Mouse (Mus musculus) stomach, embryonic 15.5 days (tissue): Measurements from ENCODE around the gene Hira. TPM values are rescaled to one million over a fixed set of nuclear protein-coding genes. Genes with fewer than 3 reads are reported as not detected.
"Not testable (repeated sequence)": the region's sequence is repeated elsewhere in the genome, so short reads cannot be mapped to it uniquely, and the experiment has no call there.

Source experiments
- ATAC-seq: fragments of 200-750 bp; cut with Nextera tagmentation; 2 replicates; pipeline ENCODE4 v1.8.0; 2017; ENCODE audit warnings: low read depth, moderate number of reproducible peaks, moderate TSS enrichment; ENCODE audit not compliant: insufficient read depth, low FRiP score
- H3K27ac ChIP-seq: fragments of 300-500 bp; sonication (generic); 2 replicates; pipeline ENCODE4 v1.5.1; 2015; ENCODE audit warnings: mild to moderate bottlenecking, inconsistent platforms
- H3K27me3 ChIP-seq: fragments of 300-500 bp; sonication (generic); replicated peaks from 2 replicates; pipeline ENCODE4 v1.6.1; 2015; ENCODE audit warnings: inconsistent platforms
- H3K36me3 ChIP-seq: fragments of 300-500 bp; sonication (generic); 2 replicates; pipeline ENCODE4 v1.6.1; 2015; ENCODE audit warnings: inconsistent platforms
- H3K4me1 ChIP-seq: fragments of 300-500 bp; sonication (generic); 2 replicates; pipeline ENCODE4 v1.6.1; 2015; ENCODE audit warnings: inconsistent platforms
- H3K4me2 ChIP-seq: fragments of 300-500 bp; sonication (generic); 2 replicates; pipeline ENCODE4 v1.6.1; 2015; ENCODE audit warnings: mild to moderate bottlenecking, inconsistent platforms
- H3K4me3 ChIP-seq: fragments of 300-500 bp; sonication (generic); replicated peaks from 2 replicates; pipeline ENCODE4 v1.5.1; 2015; ENCODE audit warnings: inconsistent platforms
- H3K9ac ChIP-seq: fragments of 300-500 bp; sonication (generic); 2 replicates; pipeline ENCODE4 v1.6.1; 2015; ENCODE audit warnings: inconsistent platforms
- H3K9me3 ChIP-seq: fragments of 300-500 bp; sonication (generic); 2 replicates; pipeline ENCODE4 v1.6.1; 2016; ENCODE audit warnings: inconsistent platforms
- WGBS: fragments of 180-500 bp; shearing (Covaris S2); methylation state at CpG from one replicate; pipeline ENCODE4 v1.1.7; 2015; 5-methylcytosine and 5-hydroxymethylcytosine counted together
- polyA plus RNA-seq: library from polyadenylated mRNA; unstranded; fragments of >200 nt; fragmentation: Nextera tagmentation; extraction: Ambion mirVana; gene quantifications from 2 replicates; pipeline ENCODE4 v1.2.1, GENCODE M21; 2015

Gene Hira
- polyA plus RNA-seq, 1 experiment from 2014 or later: 13.5 TPM

DNA sequence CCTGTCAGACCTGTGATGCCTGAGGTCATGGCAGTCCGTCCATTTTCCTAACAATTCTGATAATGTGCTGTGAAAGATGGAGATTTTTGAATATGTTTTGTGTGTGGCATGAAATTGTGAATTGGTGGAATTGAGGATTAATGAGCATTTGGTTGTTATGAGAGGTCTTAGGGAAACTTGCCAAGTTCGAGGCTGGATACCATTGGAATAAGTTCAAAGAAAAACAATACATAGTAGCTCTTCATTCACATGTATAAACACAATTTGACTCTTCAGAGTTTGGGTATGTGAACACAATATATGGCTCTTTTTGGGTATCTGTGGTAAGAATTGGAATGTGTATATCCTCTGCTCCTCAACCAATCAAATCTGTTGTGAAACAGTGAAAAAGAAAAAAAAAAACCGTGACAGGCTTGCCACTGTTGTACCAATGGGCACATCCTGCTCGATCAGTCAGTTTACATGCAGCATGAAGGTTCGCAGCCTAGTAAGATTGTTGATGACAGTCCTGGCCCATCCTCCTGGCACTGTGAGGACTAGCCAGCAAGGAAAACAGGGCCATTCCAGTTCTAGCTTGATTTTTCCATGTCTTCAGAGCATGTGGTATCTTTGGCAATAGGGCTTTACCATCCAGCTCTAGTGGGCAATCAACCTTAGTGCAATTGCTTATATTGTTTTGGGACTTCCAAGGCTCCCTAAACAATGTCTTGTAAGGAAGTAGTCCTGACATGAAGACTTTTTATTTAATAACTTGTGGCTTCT lies 61.7 kb downstream of the Hira start:
- no peaks in the 10 kb centered on the region for H3K4me1 ChIP-seq

DNA sequence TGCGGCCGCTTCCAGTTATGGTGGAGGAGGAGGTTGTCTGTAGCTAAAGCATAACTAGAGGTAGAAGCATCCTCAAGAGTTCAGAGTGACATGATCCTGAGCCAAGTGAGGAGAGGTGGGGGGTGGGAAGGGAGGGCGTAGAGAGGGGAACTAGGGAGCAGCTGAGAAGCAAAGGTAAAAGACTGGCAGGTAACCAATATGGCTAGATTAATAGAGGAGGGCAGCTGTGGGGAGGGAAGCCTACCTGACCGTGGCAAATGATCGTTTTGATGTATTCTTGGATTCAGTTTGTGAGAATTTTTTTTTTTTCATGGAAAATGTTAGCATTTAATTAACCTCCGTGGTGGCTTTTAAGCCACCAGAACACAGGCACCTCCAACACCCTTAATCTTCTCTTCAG lies 67.1 kb downstream of the Hira start:
- Histone ChIP-seq H3K4me1 (no peaks in the 10 kb centered on the region), H3K9ac (no peak overlapping the region), H3K9me3 (no peaks in the 10 kb centered on the region), H3K27me3 (no peaks in the 10 kb centered on the region), H3K36me3 (peaks cover 33% of the 10 kb centered on the region; the same call in 1 of the 2 replicates), H3K4me2 (no peak overlapping the region), H3K4me3 (no peak overlapping the region), H3K27ac (no peak overlapping the region)
- 88% methylated on average over 6 of the region's 6 CpGs for WGBS
- ATAC-seq: no peak

More for the DNA sequence above, 61.7 kb downstream of the Hira start:
- Histone ChIP-seq H3K9me3 (no peaks in the 10 kb centered on the region), H3K36me3 (peaks cover 35% of the 10 kb centered on the region), H3K9ac (no peak overlapping the region), H3K4me3 (no peak overlapping the region), H3K27ac (no peak overlapping the region), H3K27me3 (no peaks in the 10 kb centered on the region), H3K4me2 (no peak overlapping the region)
- ATAC-seq: no peak
- 77% methylated on average over 5 of the region's 5 CpGs for WGBS

DNA sequence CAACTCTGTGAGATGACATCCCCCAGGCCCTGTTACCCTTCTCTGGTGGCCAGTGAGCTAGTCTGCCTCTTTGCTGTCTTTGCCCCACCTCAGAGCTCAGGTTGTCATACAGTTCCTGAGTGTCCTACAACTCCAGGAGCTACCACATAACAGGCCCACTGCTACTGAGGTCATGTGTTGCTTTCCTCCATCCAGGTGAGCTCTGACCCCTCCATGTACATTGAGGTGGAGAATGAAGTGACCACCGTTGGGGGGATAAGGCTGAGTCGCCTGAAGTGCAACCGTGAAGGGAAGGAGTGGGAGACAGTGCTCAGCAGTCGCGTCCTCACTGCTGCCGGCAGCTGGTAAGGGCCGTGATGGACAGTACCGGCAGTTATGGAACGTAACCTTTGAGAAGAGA lies 72.1 kb downstream of the Hira start:
- H3K9me3 ChIP-seq: no peaks in the 10 kb centered on the region
- H3K9ac ChIP-seq: no peak overlapping the region
- no peak for ATAC-seq
- H3K27ac ChIP-seq: no peak overlapping the region
- H3K27me3 ChIP-seq: no peaks in the 10 kb centered on the region
- H3K4me1 ChIP-seq: no peaks in the 10 kb centered on the region
- no peak overlapping the region for H3K4me2 ChIP-seq
- WGBS: 93% methylated on average over 9 of the region's 9 CpGs
- H3K36me3 ChIP-seq: peaks cover 40% of the 10 kb centered on the region
- no peak overlapping the region for H3K4me3 ChIP-seq

DNA sequence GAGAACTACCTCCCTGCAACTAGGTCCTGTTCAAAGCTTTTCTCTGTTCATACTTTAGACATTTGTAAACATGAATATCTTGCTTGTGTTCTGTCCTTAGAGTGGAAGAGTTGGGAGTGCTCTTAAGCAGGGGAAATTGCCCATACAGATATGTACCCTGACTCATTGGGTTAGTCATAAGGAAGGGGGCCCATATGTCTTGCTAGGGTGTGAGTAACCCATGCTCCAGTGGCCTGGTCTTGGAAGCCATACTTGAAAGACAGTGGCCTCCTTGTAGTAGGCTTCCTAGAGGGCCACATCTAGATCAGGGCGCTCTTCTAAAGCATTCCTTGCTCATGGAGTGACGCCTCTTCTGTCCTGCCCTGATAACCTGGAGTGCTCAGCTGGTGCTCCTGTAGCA lies 73.5 kb downstream of the Hira start:
- no peaks in the 10 kb centered on the region for H3K9me3 ChIP-seq
- H3K4me2 ChIP-seq: no peak overlapping the region
- ATAC-seq: no peak
- H3K27me3 ChIP-seq: no peaks in the 10 kb centered on the region
- H3K36me3 ChIP-seq: peaks cover 46% of the 10 kb centered on the region
- no peak overlapping the region for H3K27ac ChIP-seq
- WGBS: 89% methylated on average over 2 of the region's 2 CpGs
- H3K9ac ChIP-seq: no peak overlapping the region
- H3K4me3 ChIP-seq: no peak overlapping the region
- no peaks in the 10 kb centered on the region for H3K4me1 ChIP-seq

DNA sequence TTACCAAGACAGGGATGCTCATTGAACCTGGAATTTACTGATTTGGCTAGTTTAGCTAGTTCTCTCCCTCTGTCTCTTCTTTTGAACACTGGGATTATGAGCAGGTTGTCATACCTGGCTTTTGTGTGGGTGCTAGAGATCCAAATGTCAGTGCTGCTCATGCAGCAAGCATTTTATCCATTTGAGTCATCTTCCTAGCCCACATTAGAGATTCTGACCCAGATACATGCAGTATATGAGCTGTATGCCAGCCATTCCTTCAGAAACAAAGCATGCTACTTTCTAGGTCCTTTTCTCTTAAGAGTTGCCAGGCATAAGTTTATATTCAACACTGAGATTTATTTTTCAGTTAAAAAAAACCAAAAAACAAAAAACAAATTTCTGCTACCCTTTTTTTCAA lies 76.0 kb downstream of the Hira start:
- Histone ChIP-seq H3K9me3 (no peaks in the 10 kb centered on the region), H3K4me1 (no peaks in the 10 kb centered on the region), H3K9ac (no peak overlapping the region), H3K27me3 (no peaks in the 10 kb centered on the region), H3K36me3 (peaks cover 56% of the 10 kb centered on the region), H3K4me2 (no peak overlapping the region), H3K27ac (no peak overlapping the region), H3K4me3 (no peak overlapping the region)
- ATAC-seq: no peak

DNA sequence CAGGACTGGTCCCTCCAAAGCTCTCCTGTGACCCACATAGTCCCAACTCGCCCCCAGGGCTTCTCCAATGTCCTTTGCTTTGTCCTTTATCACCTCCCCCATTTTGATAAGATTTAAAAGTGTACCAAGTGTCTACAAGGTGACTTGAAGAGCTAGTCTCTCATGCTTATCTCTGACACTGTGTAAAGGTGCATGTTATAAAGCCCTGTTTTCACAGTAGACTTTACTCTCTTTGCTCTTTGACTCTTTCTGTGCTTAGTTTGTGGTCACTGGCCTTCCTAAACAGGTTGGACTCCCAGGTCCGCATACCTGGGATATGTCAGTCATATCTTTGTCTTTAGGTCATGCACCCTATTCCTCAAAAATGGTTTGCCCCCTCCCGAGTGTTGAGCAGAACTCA lies 78.2 kb downstream of the Hira start:
- no peak overlapping the region for H3K9ac ChIP-seq
- no peaks in the 10 kb centered on the region for H3K4me1 ChIP-seq
- peaks cover 43% of the 10 kb centered on the region for H3K36me3 ChIP-seq
- H3K9me3 ChIP-seq: no peaks in the 10 kb centered on the region
- no peak overlapping the region for H3K4me3 ChIP-seq
- WGBS: 71% methylated on average over 3 of the region's 3 CpGs
- ATAC-seq: no peak
- H3K27ac ChIP-seq: no peak overlapping the region
- H3K27me3 ChIP-seq: no peaks in the 10 kb centered on the region
- H3K4me2 ChIP-seq: no peak overlapping the region

DNA sequence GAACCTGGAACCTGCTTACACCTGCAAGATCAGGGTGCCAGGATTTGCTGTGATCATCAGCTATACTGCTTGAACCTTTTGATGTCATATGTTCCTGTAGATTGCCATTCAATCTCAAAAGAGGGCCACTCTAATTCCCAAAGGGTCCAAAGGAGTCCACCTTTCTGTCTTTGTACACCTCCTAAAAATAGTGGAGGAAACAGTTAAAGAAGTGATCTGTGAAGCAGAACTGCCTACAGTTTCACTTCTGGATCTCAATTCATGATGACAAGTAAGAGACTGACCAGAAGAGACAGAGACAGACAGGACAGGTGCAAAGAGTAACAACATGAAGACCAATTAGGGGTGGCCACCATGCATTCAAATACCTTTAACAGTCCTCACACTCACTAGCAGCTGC lies 86.6 kb downstream of the Hira start:
- H3K36me3 ChIP-seq: peaks cover 50% of the 10 kb centered on the region
- H3K9ac ChIP-seq: no peak overlapping the region
- no peak for ATAC-seq
- no peak overlapping the region for H3K4me3 ChIP-seq
- no peaks in the 10 kb centered on the region; the same call in 1 of the 2 replicates for H3K9me3 ChIP-seq
- H3K27ac ChIP-seq: no peak overlapping the region
- H3K4me2 ChIP-seq: no peak overlapping the region
- H3K4me1 ChIP-seq: no peaks in the 10 kb centered on the region
- H3K27me3 ChIP-seq: no peaks in the 10 kb centered on the region

DNA sequence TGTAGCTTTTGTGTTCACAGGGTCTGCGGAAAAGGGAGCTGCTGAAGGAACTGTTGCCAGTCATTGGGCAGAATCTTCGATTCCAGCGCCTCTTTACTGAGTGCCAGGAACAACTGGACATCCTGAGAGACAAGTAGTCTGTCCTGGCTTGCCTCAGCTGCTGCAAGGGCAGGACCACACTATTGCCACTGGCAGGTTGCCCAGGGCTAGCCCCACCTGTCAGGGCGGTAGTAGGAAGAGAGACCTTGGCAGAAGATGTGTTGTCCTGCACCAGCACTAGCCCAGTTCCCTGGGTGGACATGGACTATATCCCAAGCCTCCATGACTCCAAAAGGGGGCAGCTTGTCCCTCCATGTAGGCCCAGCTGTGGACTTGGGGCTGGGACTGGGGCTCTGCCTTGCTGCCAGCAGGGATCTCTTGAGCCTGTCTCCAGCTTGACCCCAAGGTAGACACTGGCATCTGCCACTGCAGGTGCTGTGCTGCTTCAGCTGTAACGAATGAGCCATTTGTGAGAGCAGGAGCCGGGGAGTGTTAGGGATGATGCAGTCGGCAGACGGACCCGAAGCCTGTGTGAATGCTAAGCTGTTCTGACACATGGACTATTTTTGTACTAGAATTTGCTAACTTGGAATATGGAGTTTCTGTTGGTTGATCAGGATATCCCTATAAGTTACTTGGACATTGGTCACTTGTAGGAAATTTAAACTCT lies 92.7 kb downstream of the Hira start:
- Histone ChIP-seq H3K4me1 (no peaks in the 10 kb centered on the region), H3K9me3 (no peaks in the 10 kb centered on the region), H3K36me3 (peaks cover 35% of the 10 kb centered on the region), H3K4me3 (no peak overlapping the region), H3K4me2 (no peak overlapping the region), H3K27me3 (no peaks in the 10 kb centered on the region), H3K9ac (no peak overlapping the region), H3K27ac (no peak overlapping the region)
- ATAC-seq: 0 out of 2 replicates have a peak, but pooled peaks have one; percentile 27
- WGBS: 87% methylated on average over 9 of the region's 9 CpGs

DNA sequence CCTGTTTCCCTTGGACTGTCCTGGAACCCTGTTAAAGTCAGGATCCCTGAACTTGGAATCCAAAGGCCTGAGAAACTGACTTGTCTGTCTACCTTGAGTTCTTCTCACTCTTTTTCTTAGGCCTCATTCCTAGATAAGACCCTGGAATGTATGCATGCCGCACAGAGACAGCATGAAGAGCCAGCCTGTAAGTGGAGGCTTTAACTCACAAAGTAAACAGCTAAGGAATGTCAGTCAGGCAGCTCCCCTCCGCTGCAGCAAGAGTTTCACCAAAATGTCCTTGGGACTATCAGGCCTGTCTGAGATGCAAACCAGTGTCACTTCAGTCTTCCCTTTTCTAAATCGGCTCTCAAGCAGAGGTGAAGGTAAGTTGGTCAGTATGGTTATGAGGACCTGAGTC lies 94.0 kb downstream of the Hira start:
- Histone ChIP-seq H3K4me2 (no peak overlapping the region), H3K27ac (no peak overlapping the region), H3K9me3 (no peaks in the 10 kb centered on the region), H3K9ac (no peak overlapping the region), H3K4me1 (no peaks in the 10 kb centered on the region), H3K4me3 (no peak overlapping the region), H3K36me3 (peaks cover 29% of the 10 kb centered on the region), H3K27me3 (no peaks in the 10 kb centered on the region)
- ATAC-seq: no peak
- WGBS: 42% methylated on average over 3 of the region's 3 CpGs

DNA sequence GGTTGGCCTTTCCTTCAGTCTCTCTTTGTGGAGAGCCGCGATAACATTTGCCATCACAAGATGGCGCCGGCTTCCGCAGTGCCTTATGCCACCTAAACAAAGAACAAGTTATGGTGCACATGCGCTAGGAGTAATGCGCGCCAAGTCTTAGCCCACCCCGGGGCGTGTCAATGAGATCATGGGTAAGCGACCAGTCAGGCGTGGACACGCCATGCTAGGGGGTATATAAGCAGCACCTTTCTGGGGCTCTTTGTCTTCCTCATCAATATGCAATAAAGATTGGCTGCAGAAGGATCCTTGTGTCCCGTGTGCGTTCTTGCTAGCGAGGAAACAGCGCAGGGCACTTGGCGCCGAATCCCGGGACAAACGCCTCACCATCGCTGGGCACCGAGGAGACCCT lies 98.8 kb downstream of the Hira start:
- H3K9ac ChIP-seq, H3K36me3 ChIP-seq, H3K9me3 ChIP-seq, H3K4me3 ChIP-seq, H3K27ac ChIP-seq, H3K4me1 ChIP-seq, ATAC-seq, H3K27me3 ChIP-seq, H3K4me2 ChIP-seq: not testable (repeated sequence)
- 88% methylated on average over 23 of the region's 23 CpGs for WGBS

DNA sequence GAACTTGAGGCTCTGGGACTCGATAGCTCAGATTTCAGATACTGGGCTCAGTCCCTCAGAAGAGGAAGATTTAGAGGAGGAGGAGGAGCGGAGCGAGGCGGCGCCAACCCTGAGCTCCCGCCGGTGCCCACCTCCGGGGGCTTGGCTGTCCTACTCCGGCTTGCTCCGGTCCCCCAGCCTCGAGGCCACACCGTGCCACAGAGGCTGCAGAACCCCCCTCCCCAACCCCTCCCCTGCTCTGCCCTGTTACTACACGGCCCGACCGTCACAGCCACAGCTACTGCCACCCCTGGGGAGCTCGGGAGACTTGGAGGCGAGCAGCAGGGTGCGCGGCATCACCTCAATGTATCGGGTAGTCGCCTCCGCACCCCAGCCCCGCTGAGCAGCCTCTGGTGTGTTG lies 99.5 kb downstream of the Hira start:
- H3K4me2 ChIP-seq: no peak overlapping the region
- H3K4me1 ChIP-seq: no peaks in the 10 kb centered on the region
- no peaks in the 10 kb centered on the region for H3K9me3 ChIP-seq
- H3K27me3 ChIP-seq: no peaks in the 10 kb centered on the region
- no peak overlapping the region for H3K27ac ChIP-seq
- WGBS: 78% methylated on average over 23 of the region's 23 CpGs
- no peak for ATAC-seq
- peaks cover 5% of the 10 kb centered on the region; the same call in 1 of the 2 replicates for H3K36me3 ChIP-seq
- no peak overlapping the region for H3K4me3 ChIP-seq
- no peak overlapping the region for H3K9ac ChIP-seq

DNA sequence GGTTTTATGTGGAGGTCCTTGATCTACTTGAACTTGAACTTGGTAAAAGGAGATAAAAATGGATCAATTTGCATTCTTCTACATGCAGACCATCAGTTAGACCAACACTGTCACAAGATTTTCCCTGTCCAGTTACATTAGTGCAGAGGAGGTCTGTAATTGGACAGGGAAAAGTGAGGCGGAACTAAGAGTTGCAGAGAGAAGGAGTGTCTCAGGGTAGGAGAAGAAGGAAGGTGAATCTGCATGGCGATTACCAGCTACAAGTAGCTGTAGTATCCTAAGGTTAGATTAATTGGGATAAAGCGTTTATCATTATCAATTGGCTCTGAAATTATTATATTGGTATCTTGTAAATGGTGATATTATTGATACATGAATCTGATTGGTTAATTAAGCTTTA lies 109.5 kb downstream of the Hira start:
- H3K4me2 ChIP-seq: no peak overlapping the region
- no peaks in the 10 kb centered on the region for H3K9me3 ChIP-seq
- H3K4me1 ChIP-seq: no peaks in the 10 kb centered on the region
- no peaks in the 10 kb centered on the region for H3K36me3 ChIP-seq
- H3K4me3 ChIP-seq: no peak overlapping the region
- H3K9ac ChIP-seq: no peak overlapping the region
- WGBS: 89% methylated on average over 3 of the region's 3 CpGs
- no peak for ATAC-seq
- H3K27me3 ChIP-seq: no peaks in the 10 kb centered on the region
- no peak overlapping the region for H3K27ac ChIP-seq
